Mouse (Mus musculus) urinary bladder, adult 18-20 months (tissue): Measurements from ENCODE around the gene Heyl.
"Not testable (repeated sequence)": the region's sequence is repeated elsewhere in the genome, so short reads cannot be mapped to it uniquely, and the experiment has no call there.

Experiments
- DNase-seq, 2 experiments: peaks; one replicate each; pipeline ENCODE4 v3.0.0; 2022; ENCODE audit warnings: low spot score in 2 of 2, mixed read lengths in 2 of 2

Heyl gene

GRCm38 (mm10) chr4:123232841-123233240, 515 bp upstream of the Heyl start:
- no peak for DNase-seq

- DNase-seq = no peak
Measured at GRCm38 (mm10) chr4:123235835-123236430, 2.6 kb downstream of the Heyl start.

GRCm38 (mm10) chr4:123236431-123237031, 3.2 kb downstream of the Heyl start:
- DNase-seq = no peak

GRCm38 (mm10) chr4:123237386-123238266, 4.3 kb downstream of the Heyl start:
- no peak for DNase-seq

GRCm38 (mm10) chr4:123239361-123240203, 6.2 kb downstream of the Heyl start:
- no peak for DNase-seq

GRCm38 (mm10) chr4:123246221-123246620, 12.9 kb downstream of the Heyl start:
- DNase-seq = no peak

- no peak for DNase-seq
Measured at GRCm38 (mm10) chr4:123246651-123247050, 13.3 kb downstream of the Heyl start.

GRCm38 (mm10) chr4:123247147-123247880, 14.0 kb downstream of the Heyl start:
- no peak for DNase-seq

GRCm38 (mm10) chr4:123248971-123249567, 15.7 kb downstream of the Heyl start:
- DNase-seq = no peak

- no peak for DNase-seq
Measured at GRCm38 (mm10) chr4:123252214-123252613, 18.9 kb downstream of the Heyl start.

- DNase-seq = no peak
Measured at GRCm38 (mm10) chr4:123254617-123255016, 21.3 kb downstream of the Heyl start.

- no peak for DNase-seq
Measured at GRCm38 (mm10) chr4:123260071-123260746, 26.9 kb downstream of the Heyl start.

GRCm38 (mm10) chr4:123261721-123262401, 28.5 kb downstream of the Heyl start, which contains the start of gene Pabpc4:
Pabpc4 (plus strand) TSS chr4:123262351.
- no peak for DNase-seq

- no peak for DNase-seq
Measured at GRCm38 (mm10) chr4:123271063-123271462, 37.7 kb downstream of the Heyl start.

GRCm38 (mm10) chr4:123280117-123280516, 46.8 kb downstream of the Heyl start:
- no peak for DNase-seq

GRCm38 (mm10) chr4:123282500-123282899, 49.1 kb downstream of the Heyl start:
- peak; percentile 86 to 88 for DNase-seq

GRCm38 (mm10) chr4:123282915-123283674, 49.7 kb downstream of the Heyl start:
- DNase-seq = peak in 1 of 2 experiments; percentile 37

GRCm38 (mm10) chr4:123283675-123284064, 50.3 kb downstream of the Heyl start:
- DNase-seq = not testable (repeated sequence)
